Comparison of ENCODE assay signal across 24 mouse cellular contexts in the genomic region with DNA sequence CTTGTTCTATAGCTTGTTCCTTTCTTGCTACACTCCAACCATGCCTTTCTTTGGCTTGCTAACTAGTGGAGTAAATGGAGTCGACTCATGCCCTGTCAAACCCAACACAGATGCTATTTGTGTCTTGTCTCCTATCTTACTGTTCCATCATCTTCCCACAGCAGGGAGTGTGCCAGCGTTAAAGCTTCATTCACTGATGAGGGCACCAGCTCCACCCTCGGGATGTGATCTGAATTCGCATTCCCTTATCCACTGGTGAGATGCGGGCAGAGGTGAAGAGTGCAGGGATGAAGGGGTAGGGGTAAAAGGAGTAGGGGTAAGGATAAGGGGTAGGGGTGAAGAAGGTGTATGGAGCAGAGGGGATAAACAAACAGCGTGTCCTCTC. TPM values are rescaled to one million over a fixed set of nuclear protein-coding genes. Genes with fewer than 3 reads are reported as not detected.
DNase-seq lines count a peak whose midpoint lies in the region; ATAC-seq lines count a peak whose summit lies in the region.
"Had no signal": no experiment of that assay in that cellular context is flagged by ENCODE, and none has a peak within 500 bp of the region (broad histone marks: within the 10 kb centered on the region; RNA-seq: fewer than 3 reads in every experiment).

No protein-coding gene starts in this region.

- no peak overlapping the region for H3K4me3 ChIP-seq in heart, embryonic 12.5 days
- H3K4me3 ChIP-seq in midbrain, embryonic 11.5 days (ENCODE audit: low read depth, low read length) = no peak overlapping the region
- H3K4me3 ChIP-seq in midbrain, embryonic 10.5 days = no peak overlapping the region
- H3K4me3 ChIP-seq: embryonic facial prominence, embryonic 12.5 days; erythroblast, embryonic 14.5 days; forebrain, embryonic 12.5 days; hindbrain, embryonic 12.5 days; neural tube, embryonic 12.5 days had no signal

- no peaks in the 10 kb centered on the region for H3K9me3 ChIP-seq in heart, embryonic 12.5 days (replicated peaks)
- no peaks in the 10 kb centered on the region for H3K9me3 ChIP-seq in midbrain, embryonic 11.5 days (ENCODE audit: control insufficient read depth, low read length)
- no peaks in the 10 kb centered on the region for H3K9me3 ChIP-seq in midbrain, embryonic 10.5 days (replicated peaks)
- H3K9me3 ChIP-seq: embryonic facial prominence, embryonic 12.5 days; forebrain, embryonic 12.5 days; hindbrain, embryonic 12.5 days; neural tube, embryonic 12.5 days had no signal

- peaks cover 41% of the 10 kb centered on the region for H3K4me1 ChIP-seq in heart, embryonic 12.5 days (replicated peaks)
- H3K4me1 ChIP-seq in midbrain, embryonic 11.5 days (ENCODE audit: control insufficient read depth, insufficient read depth, low read length) = no peaks in the 10 kb centered on the region
- no peaks in the 10 kb centered on the region for H3K4me1 ChIP-seq in midbrain, embryonic 10.5 days
- H3K4me1 ChIP-seq: embryonic facial prominence, embryonic 12.5 days; forebrain, embryonic 12.5 days; hindbrain, embryonic 12.5 days; neural tube, embryonic 12.5 days had no signal

- H3K27me3 ChIP-seq in heart, embryonic 12.5 days (replicated peaks) = no peaks in the 10 kb centered on the region
- H3K27me3 ChIP-seq in midbrain, embryonic 11.5 days (ENCODE audit: control insufficient read depth, insufficient read depth, low read length) = no peaks in the 10 kb centered on the region
- H3K27me3 ChIP-seq in midbrain, embryonic 10.5 days (ENCODE audit: low read depth, poor library complexity, severe bottlenecking) = no peaks in the 10 kb centered on the region
- H3K27me3 ChIP-seq: embryonic facial prominence, embryonic 12.5 days; forebrain, embryonic 12.5 days; hindbrain, embryonic 12.5 days; neural tube, embryonic 12.5 days had no signal

- 51% methylated on average over 6 of the region's 6 CpGs for WGBS in heart, embryonic 12.5 days
- 86% methylated on average over 6 of the region's 6 CpGs for WGBS in midbrain, embryonic 11.5 days
- 86% methylated on average over 6 of the region's 6 CpGs for WGBS in midbrain, embryonic 10.5 days

- no peak overlapping the region for H3K9ac ChIP-seq in heart, embryonic 12.5 days
- no peak overlapping the region for H3K9ac ChIP-seq in midbrain, embryonic 11.5 days (ENCODE audit: low read length)
- H3K9ac ChIP-seq: embryonic facial prominence, embryonic 12.5 days; forebrain, embryonic 12.5 days; hindbrain, embryonic 12.5 days; neural tube, embryonic 12.5 days had no signal

- H3K27ac ChIP-seq in heart, embryonic 12.5 days (ENCODE audit: poor library complexity, severe bottlenecking) = peak overlapping the region; percentile 98
- H3K27ac ChIP-seq in midbrain, embryonic 11.5 days (ENCODE audit: low read depth, low read length) = no peak overlapping the region
- H3K27ac ChIP-seq in midbrain, embryonic 10.5 days (replicated peaks) = no peak overlapping the region
- H3K27ac ChIP-seq: embryonic facial prominence, embryonic 12.5 days; forebrain, embryonic 12.5 days; hindbrain, embryonic 12.5 days; kidney, postnatal 0 days; neural tube, embryonic 12.5 days had no signal

- H3K4me2 ChIP-seq in heart, embryonic 12.5 days = no peak overlapping the region
- H3K4me2 ChIP-seq in midbrain, embryonic 11.5 days = no peak overlapping the region
- H3K4me2 ChIP-seq: embryonic facial prominence, embryonic 12.5 days; forebrain, embryonic 12.5 days; hindbrain, embryonic 12.5 days; neural tube, embryonic 12.5 days had no signal

- peaks cover 13% of the 10 kb centered on the region; the same call in 1 of the 2 replicates for H3K36me3 ChIP-seq in heart, embryonic 12.5 days
- no peaks in the 10 kb centered on the region for H3K36me3 ChIP-seq in midbrain, embryonic 11.5 days (ENCODE audit: control insufficient read depth, insufficient read depth, low read length)
- H3K36me3 ChIP-seq in midbrain, embryonic 10.5 days = peaks cover 31% of the 10 kb centered on the region

- peak; percentile 39 for ATAC-seq in frontal cortex, adult (ENCODE audit: low TSS enrichment)
- ATAC-seq in heart, embryonic 12.5 days (ENCODE audit: insufficient number of reproducible peaks, low FRiP score) = no peak
- ATAC-seq in midbrain, embryonic 11.5 days (ENCODE audit: low FRiP score) = no peak
- ATAC-seq: activated CD4-positive, CD25-positive, alpha-beta regulatory T cell, adult 4 months had no signal

- no peak for DNase-seq in frontal cortex, postnatal 36 days (ENCODE audit: low spot score in 2 of 2)
- DNase-seq in heart, adult 18-20 months = no peak
- DNase-seq in midbrain, embryonic 11.5 days (ENCODE audit: low spot score, missing footprints) = peak; percentile 64
- no peak for DNase-seq in midbrain, embryonic 10.5 days (ENCODE audit: low spot score)
- DNase-seq in retina, postnatal 1 day = no peak
- DNase-seq: adrenal gland, postnatal 10 days; cerebellum, adult 2 months; cerebellum, postnatal 25 days; gastrocnemius, postnatal 10 days; kidney, adult 2 months; lung, postnatal 14 days; midbrain, embryonic 14.5 days; thymus, adult 18-20 months; thymus, postnatal 36 days had no signal

RNA-seq across cellular contexts. Expression of gene Ccdc141, which starts 12.6 kb away (rescaled TPM):
- polyA plus RNA-seq in heart, embryonic 12.5 days (2016; fragmentation: Nextera tagmentation; extraction: Ambion mirVana) = 191 and 206 TPM in 2 replicates
- 100 to 1,000 TPM; 149 to 219 TPM for total RNA-seq in heart, adult 18-20 months (2021)
- polyA plus RNA-seq in midbrain, embryonic 11.5 days (2014; fragmentation: Nextera tagmentation; extraction: Ambion mirVana) = 2.5 and 4.4 TPM in 2 replicates
- 3.5 and 4.3 TPM in 2 replicates for polyA plus RNA-seq in midbrain, embryonic 10.5 days (2016; fragmentation: Nextera tagmentation; extraction: Ambion mirVana)
- total RNA-seq: granulocyte monocyte progenitor cell, adult 5-6 weeks had no signal

Comparison
In these comparisons a context has a peak if more than half of its experiments do, and no peak if none do; other contexts are left out.
1. RNA of gene Ccdc141, which starts 12.6 kb away (polyA plus RNA-seq): 191 to 206 TPM in heart, embryonic 12.5 days; 3.5 to 4.3 TPM in midbrain, embryonic 10.5 days and 2.5 to 4.4 TPM in midbrain, embryonic 11.5 days; every median in the first group is over 10 times any median in the second.